Mouse (Mus musculus) embryonic fibroblast, embryonic 13.5 days (primary cell): ENCODE results near the gene Upk2.

ENCODE experiments used
- CTCF ChIP-seq: IDR thresholded peaks from 2 replicates; pipeline ENCODE4 v1.5.1; 2011; ENCODE audit warnings: mild to moderate bottlenecking, control low read depth, low read length, moderate library complexity, borderline replicate concordance; ENCODE audit not compliant: insufficient read depth
- POLR2A ChIP-seq: IDR thresholded peaks from 2 replicates; pipeline ENCODE4 v1.6.1; 2011; ENCODE audit warnings: low read depth, mild to moderate bottlenecking, control low read depth, low read length, moderate library complexity

GRCm38 (mm10) chr9:44407752-44408097 lies 47.1 kb downstream of the Upk2 start:
- TF ChIP-seq POLR2A (no peak; the same call in 1 of the 2 replicates), CTCF (no peak)
